Mouse (Mus musculus) megakaryocyte, adult 5-6 weeks (primary cell): Measurements from ENCODE around the gene Prss46. TPM values are rescaled to one million over a fixed set of nuclear protein-coding genes. Genes with fewer than 3 reads are reported as not detected.
A peak's percentile ranks its signal among the peaks of the same experiment; 100 is the strongest.

ENCODE experiments used
- ATAC-seq: 2 replicates; pipeline ENCODE4 v1.8.0; 2016; ENCODE audit warnings: mild to moderate bottlenecking, inconsistent platforms; ENCODE audit not compliant: poor library complexity, severe bottlenecking
- total RNA-seq, 2 experiments: library from RNA; stranded (forward) in 1 of 2; stranded (reverse) in 1 of 2; fragments of 153-499, 151-499 nt in 1 of 2; fragments of 221-1000, 200-1000 nt in 1 of 2; gene quantifications; 2 replicates each; pipeline versions ENCODE4 v1.2.3 to v1.2.4; 2015 to 2017

Prss46 gene
- total RNA-seq, 2 experiments from 2014 or later: not detected

DNA sequence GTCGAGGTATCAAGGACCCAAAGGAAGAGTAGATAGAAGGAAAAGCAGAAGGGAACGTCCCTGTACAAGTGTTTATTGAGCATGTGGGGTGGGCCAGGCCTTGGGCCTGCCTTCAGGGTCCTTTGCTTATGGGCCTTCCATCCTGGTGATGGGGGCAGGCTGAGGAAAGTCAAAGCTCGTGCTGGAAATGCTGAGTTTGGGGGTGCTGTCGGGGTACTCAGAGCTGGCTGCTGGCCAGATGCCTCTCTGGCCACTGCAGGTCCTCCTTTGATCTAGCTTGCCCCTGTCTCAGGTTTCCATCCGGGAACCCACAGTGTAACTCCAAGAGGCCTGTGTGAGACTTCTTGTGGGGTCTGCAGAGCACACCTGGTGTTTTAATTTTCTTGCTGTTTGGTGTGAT lies 14.2 kb downstream of the Prss46 start:
- ATAC-seq: no peak

DNA sequence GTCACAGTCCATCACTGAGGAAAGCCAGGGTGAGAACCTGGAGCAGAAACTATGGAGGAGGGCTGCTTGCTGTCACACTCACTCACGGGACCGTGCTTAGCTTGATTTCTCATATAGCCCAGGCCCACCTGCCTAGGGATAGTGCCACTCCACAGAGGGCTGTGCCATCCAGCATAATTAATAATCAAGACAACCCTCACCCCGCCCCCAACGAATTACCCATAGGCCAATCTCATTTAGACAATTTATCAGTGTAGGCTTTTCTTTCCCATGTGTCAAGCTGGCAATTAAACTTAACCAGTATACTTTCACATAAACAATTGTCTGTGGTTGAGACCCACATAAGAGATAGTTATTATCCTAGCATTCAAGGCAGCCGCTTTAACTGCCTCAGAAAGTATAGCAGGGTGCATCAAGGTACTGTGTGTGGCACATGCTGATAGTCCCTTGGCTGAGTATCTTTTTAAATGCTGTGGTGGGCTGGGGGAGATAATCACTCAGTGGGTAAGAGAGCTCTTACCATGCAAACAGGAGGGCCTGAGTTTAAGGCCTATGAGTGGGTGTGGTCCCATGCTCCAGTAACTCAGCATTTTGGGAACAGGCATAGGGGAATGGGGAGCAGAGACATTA lies 14.8 kb downstream of the Prss46 start:
- ATAC-seq: no peak

DNA sequence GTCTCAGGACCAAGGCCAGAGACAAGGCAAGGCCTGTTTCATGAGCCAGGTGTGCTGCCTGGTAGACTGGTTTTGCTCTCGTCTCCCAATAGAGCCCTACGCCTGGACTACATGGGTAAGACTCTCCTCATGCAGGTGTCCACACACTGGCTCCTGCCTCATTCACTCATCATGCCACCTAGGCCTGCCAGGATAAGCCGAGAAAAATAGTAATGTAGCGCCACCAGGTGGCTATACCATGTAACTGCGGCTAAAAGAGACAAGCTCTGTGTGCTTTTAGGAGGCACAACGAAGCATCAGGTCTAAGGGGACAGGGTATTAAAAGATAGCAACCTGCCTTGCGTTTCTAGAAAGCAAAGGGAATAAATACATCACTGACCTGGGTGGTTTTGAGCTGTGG lies 26.7 kb downstream of the Prss46 start:
- ATAC-seq: peak; percentile 72

DNA sequence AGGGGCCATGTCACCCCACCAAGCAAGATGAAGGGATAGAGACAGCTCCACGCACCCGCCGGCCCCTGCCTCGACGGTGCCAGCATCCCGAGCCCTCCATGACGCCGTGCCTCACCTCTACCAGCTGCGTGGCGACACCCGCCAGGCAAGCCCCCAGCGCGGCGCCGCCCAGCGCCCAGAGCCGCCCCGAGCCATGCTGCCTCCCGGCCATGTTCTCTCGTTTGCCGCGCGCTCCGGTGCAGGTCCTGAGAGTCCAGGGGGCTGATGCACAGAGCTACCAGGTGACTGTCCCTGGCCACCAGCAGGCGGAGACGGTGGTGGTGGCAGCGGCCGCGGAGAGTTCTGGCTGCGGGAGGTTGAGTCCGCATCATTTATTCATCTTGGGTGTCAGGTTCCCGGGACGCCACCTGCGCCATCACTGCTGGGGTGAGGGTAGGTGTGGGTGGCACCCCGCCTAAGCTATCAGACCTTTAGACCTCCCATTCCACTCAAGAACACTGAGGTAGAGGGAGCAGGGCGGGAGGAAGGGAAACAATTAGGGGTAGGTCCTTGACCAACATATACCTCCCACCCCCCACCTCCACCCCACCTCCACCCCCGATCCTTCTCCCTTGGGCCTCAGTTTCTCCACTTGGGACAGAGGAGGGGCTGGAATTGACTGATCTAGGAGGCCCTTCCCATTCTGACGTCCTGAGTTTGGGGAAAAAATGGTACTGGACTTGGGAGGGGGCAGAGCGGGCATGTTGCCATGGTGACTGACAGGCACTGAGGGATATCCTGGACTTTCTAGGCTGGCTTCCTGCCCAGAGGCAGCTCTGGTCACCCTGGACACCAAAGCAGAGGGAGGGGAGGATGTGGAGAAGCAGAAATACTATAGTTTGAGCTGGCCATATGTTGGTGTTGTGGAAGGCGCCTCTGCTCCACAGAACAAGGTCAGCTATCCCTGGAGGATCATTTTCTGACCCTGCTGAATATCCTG lies 29.7 kb downstream of the Prss46 start:
- ATAC-seq: no peak

DNA sequence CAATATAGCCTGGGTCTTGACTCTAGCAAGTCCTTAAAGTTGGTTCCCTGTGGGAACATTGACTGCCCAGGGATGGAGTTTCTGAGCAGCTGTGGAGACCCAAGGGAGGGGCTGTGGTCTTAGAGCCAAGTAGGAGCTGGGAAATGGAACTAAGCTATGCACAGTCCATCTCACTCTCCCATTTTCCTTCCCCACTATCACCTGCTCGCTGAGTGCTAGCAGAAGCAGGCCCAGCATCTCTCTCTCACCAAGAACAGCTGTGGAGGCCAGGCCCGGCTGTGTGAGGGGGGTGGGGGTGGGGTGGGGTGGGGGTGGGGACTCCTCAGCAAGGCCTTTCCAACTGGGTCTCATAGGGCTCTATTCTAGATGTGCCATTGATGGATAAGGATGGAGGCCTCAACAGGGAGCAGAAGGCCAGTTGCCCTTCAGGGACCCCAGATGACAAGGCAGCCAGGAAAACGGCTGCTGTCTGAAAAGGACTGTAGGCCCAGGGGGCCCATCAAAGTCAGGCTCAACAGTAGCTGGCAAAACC lies 30.4 kb downstream of the Prss46 start:
- ATAC-seq: no peak

DNA sequence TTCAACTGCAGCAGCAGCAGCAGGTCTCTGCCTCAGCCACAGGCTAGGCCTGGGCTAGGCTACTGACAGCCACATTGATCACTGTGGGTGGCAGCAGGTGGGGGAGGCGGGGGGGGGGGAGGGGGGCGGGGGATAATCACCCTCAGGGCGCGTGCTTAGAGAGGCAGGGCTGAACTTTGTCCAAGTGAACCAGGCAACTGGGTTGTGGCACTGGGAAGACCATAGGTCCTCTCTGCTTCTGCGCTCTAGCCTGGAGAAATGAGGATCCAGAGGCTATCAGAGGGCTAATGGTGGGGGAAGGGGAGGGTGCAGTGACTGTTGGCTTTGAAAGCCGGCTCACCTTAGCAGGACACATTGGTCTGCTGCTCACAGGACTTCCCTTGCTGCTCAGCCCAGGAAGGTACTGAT lies 31.0 kb downstream of the Prss46 start:
- ATAC-seq: no peak

DNA sequence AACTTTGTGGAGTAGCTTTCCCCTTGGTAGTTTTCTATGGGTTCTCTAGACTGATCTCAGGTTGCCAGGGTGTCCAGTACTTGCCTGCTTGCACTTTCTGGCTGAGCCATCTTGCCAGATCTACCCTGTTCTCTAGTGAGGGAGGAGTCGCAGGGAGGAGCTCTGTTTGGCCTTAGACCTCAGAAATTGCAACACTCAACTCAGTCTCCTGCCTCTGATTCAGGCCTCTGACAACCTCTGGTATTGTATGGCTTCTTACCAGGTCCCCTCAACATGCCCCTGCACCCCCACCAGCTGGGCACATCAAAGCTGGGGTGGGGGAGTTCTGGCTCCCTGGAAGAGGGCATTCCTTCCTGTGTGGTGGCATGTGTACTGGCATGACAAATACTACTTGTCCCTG lies 33.0 kb downstream of the Prss46 start:
- ATAC-seq: peak; percentile 59; the same call in 1 of the 2 replicates

DNA sequence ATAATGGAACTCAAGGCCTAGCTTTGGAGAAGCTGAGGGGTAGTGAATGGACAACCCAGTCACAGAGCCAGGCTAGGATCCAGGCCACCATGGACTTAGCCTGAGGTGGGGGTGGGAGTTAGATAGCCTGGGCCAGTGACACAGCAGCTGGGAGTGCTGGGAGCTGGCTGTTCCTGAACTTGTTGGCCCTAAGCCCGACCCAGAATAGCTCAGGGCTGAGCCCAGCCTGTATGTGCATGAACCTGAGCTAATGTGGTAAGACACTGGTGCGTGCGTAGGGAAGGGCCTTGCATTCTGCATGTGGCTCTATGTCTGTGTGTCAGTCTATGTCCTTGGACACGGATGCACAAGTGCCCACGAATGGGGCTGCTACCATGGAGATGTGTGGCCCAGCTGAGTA lies 33.6 kb downstream of the Prss46 start:
- no peak for ATAC-seq

DNA sequence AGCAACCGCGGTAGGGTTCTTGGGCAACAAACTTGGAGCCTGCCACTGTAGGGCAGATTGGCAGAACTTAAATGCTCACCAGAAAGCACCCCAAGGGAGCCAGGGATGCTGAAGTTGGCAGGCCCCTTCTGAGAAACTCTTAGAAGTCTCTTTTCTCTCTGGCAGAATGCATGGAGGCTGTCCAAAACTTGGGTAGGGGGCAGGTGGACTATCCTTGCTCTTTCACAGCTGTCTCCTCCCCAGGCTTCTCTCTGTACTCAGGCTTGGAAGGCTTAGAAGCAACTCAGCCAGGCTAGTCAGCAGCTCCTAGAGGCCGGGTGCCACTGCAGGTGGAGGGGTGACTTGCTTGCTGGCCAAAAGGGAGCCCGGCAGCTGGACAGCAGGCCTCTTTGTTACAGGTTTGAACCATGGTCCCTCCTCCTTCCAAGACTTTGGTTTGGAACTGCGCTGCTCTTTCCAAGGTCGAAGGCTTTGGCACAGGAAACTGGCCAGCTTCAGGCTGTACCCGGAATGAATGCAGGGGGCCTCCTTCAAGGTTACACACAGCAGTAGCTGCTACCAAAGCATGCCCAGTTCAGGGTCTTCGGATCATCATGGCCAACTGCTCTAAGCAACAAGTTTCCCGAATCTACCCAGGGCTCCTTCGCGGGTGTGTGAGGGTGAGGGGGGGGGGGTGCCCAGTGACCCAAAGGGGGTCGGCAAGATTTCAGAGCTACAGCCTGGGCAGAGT lies 35.0 kb downstream of the Prss46 start, which contains the start of gene Als2cl:
Gene Als2cl, plus strand, starts transcription at position 680 of the 730 bp plus-strand sequence.
- ATAC-seq: no peak

DNA sequence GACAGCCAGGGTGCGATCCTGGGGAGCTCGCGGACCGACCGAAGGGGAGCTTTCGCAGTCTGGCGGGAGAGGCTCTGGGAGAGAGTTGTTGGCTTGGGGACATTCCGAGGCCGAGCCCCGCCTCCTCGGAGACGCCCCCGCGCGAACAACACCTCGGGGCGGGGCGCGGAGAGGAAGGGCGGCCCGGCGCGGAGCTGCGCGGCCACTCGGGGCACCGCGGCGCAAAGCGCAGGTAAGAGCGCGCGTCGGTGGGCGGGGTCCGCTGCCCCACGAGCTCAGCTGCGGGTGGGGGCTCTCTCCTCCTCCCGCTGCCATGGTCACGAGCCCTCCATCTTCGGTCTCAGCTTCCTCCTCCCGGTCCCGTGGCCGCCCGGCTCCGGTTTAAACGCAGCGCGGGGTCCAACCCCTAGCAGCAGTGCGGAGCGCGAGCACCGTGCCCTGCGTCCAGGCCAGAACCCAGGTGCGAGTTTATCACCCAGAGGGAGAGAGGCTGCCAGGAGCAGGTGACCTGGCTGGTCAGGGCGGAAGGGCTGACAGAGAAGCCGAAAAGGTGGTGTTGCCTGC lies 35.8 kb downstream of the Prss46 start, which contains the start of gene Tmie:
Gene Tmie, minus strand, starts transcription at position 116 of the 564 bp plus-strand sequence.
- peak; percentile 34; the same call in 1 of the 2 replicates for ATAC-seq

DNA sequence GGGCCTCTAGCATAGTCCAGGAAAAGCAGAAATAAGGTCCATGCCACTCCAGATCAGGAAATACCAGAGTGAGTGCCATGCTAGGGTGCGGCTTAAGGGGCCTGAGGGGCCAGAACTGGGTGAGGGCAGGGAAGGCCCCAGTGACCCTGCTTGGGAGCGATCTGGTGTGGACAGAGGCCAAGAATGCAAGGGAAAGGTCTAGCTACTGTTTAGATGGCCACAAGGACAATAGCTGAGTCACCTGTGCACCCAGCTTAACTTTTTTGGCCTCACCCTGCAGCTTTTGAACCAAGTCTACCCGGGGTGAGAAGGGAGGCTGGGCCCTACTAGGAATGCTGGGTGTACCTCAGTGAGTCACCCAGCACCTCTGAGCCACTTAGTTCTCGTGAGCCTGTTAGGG lies 36.5 kb downstream of the Prss46 start:
- no peak for ATAC-seq

DNA sequence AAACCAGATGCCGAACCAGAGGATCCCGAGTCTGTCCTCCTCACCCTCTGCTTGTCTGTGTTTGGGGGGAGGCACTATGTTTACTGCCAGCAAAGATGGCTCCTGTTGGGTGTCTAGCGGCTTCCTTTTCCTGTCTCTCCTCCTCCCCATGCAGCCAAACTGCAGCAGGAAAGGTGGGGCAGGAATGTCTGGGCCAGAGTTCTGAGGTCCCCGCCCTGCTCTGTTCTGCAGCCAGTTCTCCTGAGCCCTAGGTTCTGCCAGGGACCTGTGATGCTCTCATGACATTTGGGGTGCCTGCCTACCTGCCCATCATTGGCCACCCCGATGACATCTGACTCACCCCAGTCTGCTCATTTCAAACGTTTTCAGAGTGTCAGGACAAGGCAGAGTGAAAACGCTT lies 37.6 kb downstream of the Prss46 start:
- ATAC-seq: no peak

DNA sequence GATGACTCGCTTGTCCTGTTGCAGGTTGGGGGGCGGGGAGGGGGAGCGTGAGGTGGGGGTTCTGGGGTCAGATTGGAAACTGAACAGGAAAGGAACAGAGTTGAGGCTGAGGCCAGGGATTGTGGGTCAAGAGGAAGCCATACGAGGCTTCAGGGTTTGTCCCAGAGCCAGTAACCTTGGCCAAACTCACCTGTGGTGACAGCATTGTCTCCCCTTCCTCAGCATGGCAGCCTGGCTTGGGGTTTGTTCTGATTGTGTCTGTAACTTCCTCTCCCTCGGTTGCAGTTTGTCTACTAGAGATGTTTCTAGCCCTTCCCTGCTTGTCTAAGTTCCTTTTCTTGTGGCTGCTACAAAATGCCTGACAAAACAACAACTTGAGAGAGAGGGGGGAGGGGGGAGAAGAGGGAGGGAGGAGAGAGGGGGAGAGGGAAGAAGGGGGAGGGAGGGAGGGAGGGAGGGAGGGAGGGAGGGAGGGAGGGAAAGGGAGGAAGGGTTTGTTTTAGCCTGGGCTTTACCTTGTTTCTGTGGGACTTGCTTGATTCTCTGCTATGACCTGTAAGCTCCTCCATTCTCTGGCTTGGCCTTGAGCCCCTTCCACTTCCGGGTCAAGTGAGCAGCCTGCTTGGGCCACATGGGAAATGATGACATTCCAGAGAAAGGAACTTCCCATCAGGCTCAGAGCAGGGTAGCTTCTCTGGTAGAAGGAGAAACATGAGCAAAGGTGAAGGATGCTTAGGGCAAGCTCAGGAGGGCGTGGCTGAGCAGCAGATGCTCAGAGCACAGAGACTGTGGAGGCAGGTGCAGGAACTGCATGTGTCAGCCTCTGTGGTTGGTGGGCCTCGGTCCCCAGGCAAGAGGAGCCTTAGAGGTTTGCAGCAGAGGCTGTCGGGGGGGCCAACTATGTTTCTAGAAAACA lies 43.3 kb downstream of the Prss46 start:
- peak; percentile 34; the same call in 1 of the 2 replicates for ATAC-seq

DNA sequence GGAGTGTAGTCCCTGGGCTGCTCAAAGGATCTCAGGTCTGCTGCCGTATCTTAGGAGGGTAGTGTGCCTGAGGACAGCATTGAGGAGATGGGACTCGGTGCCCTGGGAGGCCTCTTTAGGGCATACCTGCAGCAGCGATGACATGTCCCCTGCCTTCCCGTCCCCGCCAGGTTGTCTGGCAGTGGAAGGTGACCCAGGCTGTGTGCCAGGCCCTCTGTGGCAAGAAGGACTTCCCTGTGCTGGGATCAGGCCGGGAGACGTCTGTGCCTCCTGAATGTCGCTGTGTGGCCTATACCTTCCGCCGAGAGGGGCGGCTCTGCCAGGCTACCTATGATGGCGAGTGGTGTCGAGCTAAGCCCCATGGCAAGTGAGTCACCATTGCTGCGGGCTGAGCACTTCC lies 44.6 kb downstream of the Prss46 start:
- no peak for ATAC-seq

DNA sequence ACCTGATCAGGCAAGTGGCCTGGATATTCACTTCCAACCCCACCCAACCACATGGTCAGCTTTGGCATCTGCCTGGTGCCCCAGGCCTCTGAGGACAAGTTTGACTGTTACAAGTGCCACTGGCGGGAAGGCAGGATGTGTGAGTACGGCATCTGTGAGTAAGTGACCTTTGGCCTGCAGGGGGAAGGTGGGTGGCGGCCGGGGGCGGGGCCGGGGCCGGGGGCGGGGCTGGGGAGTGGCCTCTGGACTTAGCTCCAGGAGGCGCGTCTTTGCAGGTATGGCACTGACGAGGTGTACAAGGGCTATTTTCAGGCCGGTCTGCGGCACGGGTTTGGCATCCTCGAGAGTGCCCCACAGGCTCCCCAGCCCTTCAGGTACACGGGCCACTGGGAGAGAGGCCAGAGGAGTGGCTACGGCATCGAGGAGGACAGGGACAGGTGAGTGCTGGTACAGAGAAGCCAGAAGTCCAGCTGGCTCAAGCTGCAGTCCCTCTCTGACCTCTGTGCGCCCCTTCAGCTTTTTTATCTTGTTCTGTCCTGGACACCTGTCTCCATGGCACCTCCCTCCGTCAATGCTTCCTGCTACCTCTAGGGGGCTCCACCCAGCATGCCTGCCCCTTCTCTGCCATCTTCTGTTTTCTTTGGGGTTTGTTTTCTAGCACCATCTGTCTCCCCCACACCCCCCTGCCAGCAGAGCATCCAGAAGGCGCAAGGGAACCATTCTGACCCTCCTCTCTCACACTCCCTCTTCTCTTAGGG lies 45.9 kb downstream of the Prss46 start:
- no peak for ATAC-seq

DNA sequence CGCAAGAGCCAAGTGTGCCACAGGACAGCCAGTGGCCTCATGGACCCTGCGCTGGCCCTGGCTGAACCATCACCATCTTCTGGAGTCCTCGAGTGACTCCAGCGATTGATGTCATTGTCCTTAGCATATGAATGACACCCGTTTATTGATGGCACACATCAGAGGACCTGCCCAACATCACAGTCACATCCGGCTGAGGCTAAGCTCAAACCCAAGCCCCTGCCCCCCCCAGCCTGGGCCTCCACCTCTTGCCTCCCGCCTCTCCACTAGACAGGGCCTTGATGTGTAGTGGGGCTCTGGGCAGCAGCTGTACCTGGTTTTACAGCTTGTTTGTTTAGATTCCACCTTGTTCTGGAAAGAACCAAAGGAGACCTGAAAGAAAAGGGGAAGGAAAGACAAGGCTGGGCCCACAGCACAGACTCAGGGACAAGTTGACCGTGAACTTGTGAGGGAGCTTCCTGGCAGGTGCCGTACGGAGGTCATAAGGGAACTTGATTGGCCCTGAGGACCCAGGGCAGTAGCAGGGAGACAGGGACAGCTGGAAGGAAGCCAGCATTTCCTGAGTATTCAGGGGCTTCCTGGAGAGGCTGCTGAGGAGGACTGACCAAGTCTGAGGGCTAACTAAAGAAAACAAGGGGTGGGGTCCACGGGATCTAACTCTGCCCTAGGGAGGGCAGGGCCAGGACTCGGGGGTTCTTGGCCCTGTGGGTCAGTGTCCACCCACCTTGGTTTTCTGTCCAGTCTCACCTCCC lies 46.9 kb downstream of the Prss46 start:
- ATAC-seq: no peak

DNA sequence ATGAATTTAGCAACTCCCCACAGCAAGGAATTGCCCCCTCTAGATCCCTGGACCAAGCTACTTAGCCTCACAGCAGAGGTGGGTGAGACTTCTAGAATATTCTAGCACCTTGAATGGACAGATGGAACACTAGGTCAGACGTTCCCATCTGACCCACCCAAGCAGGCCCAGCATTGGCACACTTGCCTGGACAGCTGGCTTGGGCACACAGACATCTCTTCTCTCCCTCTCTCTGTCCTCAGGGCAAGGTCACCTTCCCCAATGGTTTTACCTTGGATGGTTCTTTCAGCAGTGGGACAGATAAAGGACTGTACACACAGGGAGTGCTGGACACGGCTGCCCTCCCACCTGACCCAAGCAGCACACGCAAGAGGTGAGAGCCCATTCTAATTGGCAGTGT lies 48.2 kb downstream of the Prss46 start:
- no peak for ATAC-seq

DNA sequence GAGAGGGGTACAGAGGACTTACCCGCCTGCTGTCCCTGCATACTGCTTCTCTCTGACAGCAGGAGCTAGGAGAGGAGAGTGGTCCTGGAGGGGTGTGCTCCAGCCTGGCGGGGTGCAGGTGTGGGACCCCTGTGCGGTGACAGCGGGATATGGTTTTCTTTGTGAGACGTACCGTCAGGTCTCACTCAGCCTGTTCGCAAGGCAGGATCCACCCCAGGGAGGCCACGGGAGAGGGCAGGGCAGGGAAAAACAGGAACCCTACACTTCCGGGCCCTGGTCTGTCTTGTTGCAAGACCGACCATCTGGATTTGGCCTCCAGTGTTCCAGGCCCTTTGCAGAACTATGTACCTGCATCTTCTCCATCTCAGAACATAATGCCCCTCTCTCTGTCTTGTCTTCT lies 49.1 kb downstream of the Prss46 start:
- ATAC-seq: peak; percentile 76
